Mouse (Mus musculus): Measurements from ENCODE around the gene Cabin1.

DNA sequence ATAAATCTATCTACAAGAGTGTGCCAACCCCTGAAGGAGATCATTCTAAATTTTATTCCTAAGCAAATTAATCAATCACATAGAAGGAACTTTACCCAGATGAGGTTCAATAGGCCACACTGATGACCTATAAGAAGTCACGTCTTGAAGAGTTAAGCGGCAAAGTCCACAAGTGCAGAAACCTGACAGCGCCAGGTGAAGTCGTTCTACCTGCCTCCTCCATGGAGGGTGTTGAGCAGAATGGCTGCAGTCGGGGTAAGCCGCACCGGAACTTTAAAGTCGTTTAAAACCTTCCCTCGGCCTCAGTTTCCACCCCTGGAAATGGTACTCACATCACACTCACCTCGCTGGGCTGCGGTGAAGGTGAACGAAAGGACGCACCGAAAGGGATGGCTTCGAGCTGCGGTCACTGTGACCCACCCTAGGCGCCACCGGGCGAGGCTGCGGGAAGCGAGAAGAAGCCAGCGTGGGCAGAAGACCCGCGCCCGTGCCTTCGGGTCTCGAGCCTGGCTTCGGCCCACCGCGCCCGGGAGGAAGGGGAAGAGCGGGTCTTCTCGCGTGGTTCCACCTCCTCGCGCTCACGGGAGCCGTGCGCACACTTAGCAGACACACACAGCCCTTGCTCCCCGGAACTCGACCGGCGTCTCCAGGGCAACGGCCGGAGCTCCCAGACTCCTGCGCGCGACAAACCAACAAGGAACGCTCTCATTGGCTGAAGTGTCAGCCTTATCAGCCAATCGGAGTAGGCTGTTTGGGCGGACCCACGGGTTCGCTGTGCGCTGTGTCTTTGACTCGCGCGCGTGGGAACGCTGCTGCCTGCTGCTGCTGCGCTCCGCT lies at the start of gene Cabin1:
- TF ChIP-seq CTCF (IDR thresholded peaks at IDR 0.05; ENCODE audit: low read depth, low read length) (no peak), POLR2A (IDR thresholded peaks at IDR 0.05; ENCODE audit: borderline replicate concordance, low read depth, low read length) (0 out of 2 replicates have a peak, but pooled peaks have one; percentile 30)
